Mouse (Mus musculus): ENCODE results near the gene Tbca. TPM values are rescaled to one million over a fixed set of nuclear protein-coding genes. Genes with fewer than 3 reads are reported as not detected.

Tbca gene
- total and polyA plus RNA-seq, 3 experiments, result 14.2 to 180 (median 35.0) TPM

DNA sequence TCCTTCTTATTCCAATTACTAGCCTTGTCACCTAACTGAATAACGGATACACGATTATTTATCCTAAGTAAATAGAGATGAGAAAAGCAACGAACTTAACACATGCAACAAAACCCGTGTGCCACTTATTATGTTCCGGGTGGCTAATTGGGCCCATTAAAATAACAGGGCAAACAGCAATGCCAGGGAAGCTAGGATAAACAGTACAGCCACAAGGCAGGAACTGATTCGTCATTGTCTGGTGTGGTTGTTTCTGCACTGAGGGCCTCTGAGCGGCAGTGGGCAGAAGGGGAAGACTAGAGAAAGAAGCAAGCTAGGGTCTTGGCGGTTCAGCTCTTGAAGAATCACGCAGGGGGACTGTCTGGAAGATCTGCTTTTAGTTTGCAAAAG lies 81.4 kb downstream of the Tbca start:
- Histone ChIP-seq H3K9me3 (replicated peaks) (no peaks in the 10 kb centered on the region), H3K4me1 (ENCODE audit: insufficient read depth, low read depth, low read length) (peaks cover 10% of the 10 kb centered on the region), H3K27me3 (ENCODE audit: insufficient read depth, low read length) (peaks cover 57% of the 10 kb centered on the region), H3K36me3 (replicated peaks) (no peaks in the 10 kb centered on the region), H3K4me3 (ENCODE audit: low read depth, low read length) (no peak overlapping the region)
- ATAC-seq (ENCODE audit: extremely low read depth, insufficient number of reproducible peaks, low FRiP score, poor library complexity, severe bottlenecking) (no peak), DNase-seq (ENCODE audit: low spot score) (no peak)
- TF ChIP-seq CTCF (IDR thresholded peaks at IDR 0.05; ENCODE audit: low read depth, low read length), result no peak
- no peak for TF ChIP-seq TAL1 (conservative IDR thresholded peaks at IDR 0.05; ENCODE audit: low read depth, low read length)
- no peak for TF ChIP-seq GATA2 (IDR thresholded peaks at IDR 0.05; ENCODE audit: borderline replicate concordance, low read depth, low read length)
- TF ChIP-seq POLR2AphosphoS5 (IDR thresholded peaks at IDR 0.05; ENCODE audit: insufficient replicate concordance, low read depth, low read length), result no peak
- no peak for TF ChIP-seq GATA1 (IDR thresholded peaks at IDR 0.05; ENCODE audit: borderline replicate concordance, low read length)

- ATAC-seq (ENCODE audit: extremely low read depth, insufficient number of reproducible peaks, low FRiP score, poor library complexity, severe bottlenecking), result no peak
- H3K27me3 ChIP-seq (ENCODE audit: insufficient read depth, low read length), result peaks cover 63% of the 10 kb centered on the region
- peaks cover 12% of the 10 kb centered on the region for H3K4me1 ChIP-seq (ENCODE audit: insufficient read depth, low read depth, low read length)
Observed at GRCm38 (mm10) chr13:94870461-94871186, 81.9 kb downstream of the Tbca start.

DNA sequence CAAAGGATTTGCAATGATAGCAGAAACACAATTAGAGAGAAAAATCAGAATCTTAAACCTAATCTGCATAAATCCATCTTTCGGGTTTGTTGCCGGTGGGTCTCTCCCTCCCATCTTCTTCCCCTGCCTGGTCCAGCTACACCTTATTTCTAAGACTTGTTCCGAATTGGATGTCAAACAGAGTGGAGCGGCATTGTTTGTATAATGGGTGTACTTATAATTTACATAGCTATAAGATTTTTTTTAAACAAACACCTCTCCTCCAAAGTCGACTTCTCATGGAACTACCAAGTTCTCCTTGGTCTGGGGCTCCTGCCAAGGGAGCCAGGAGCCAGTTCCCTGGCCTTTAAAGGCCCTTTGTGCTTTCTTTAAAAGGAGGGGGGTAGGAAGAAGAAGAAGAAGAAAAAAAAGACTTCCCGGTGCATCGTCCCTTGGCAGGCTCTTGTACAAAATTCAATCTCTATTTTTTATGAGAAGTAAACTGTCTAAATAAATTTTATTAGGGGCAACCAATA lies 83.2 kb downstream of the Tbca start:
- Histone ChIP-seq H3K4me1 (ENCODE audit: insufficient read depth, low read depth, low read length) (peaks cover 12% of the 10 kb centered on the region), H3K9me3 (replicated peaks) (no peaks in the 10 kb centered on the region), H3K4me3 (ENCODE audit: low read depth, low read length) (no peak overlapping the region), H3K36me3 (replicated peaks) (no peaks in the 10 kb centered on the region), H3K27me3 (ENCODE audit: insufficient read depth, low read length) (peaks cover 63% of the 10 kb centered on the region)
- DNase-seq (ENCODE audit: low spot score) (no peak), ATAC-seq (ENCODE audit: extremely low read depth, insufficient number of reproducible peaks, low FRiP score, poor library complexity, severe bottlenecking) (no peak)
- no peak for TF ChIP-seq POLR2AphosphoS5 (IDR thresholded peaks at IDR 0.05; ENCODE audit: insufficient replicate concordance, low read depth, low read length)
- no peak for TF ChIP-seq TAL1 (conservative IDR thresholded peaks at IDR 0.05; ENCODE audit: low read depth, low read length)
- no peak for TF ChIP-seq GATA1 (IDR thresholded peaks at IDR 0.05; ENCODE audit: borderline replicate concordance, low read length)
- no peak for TF ChIP-seq CTCF (IDR thresholded peaks at IDR 0.05; ENCODE audit: low read depth, low read length)
- no peak for TF ChIP-seq GATA2 (IDR thresholded peaks at IDR 0.05; ENCODE audit: borderline replicate concordance, low read depth, low read length)

More at GRCm38 (mm10) chr13:94870461-94871186, 81.9 kb downstream of the Tbca start:
- Histone ChIP-seq H3K9me3 (replicated peaks) (no peaks in the 10 kb centered on the region), H3K36me3 (replicated peaks) (no peaks in the 10 kb centered on the region), H3K4me3 (ENCODE audit: low read depth, low read length) (no peak overlapping the region)
- no peak for DNase-seq (ENCODE audit: low spot score)
- no peak for TF ChIP-seq GATA2 (IDR thresholded peaks at IDR 0.05; ENCODE audit: borderline replicate concordance, low read depth, low read length)
- no peak for TF ChIP-seq POLR2AphosphoS5 (IDR thresholded peaks at IDR 0.05; ENCODE audit: insufficient replicate concordance, low read depth, low read length)
- no peak for TF ChIP-seq GATA1 (IDR thresholded peaks at IDR 0.05; ENCODE audit: borderline replicate concordance, low read length)
- TF ChIP-seq CTCF (IDR thresholded peaks at IDR 0.05; ENCODE audit: low read depth, low read length), result no peak
- TF ChIP-seq TAL1 (conservative IDR thresholded peaks at IDR 0.05; ENCODE audit: low read depth, low read length), result no peak

- ATAC-seq (ENCODE audit: extremely low read depth, insufficient number of reproducible peaks, low FRiP score, poor library complexity, severe bottlenecking), result no peak
- Histone ChIP-seq H3K9me3 (replicated peaks) (0 out of 2 replicates have a peak, but pooled peaks cover 2% of the 10 kb centered on the region), H3K4me1 (ENCODE audit: insufficient read depth, low read depth, low read length) (peaks cover 12% of the 10 kb centered on the region), H3K27me3 (ENCODE audit: insufficient read depth, low read length) (peaks cover 68% of the 10 kb centered on the region), H3K4me3 (ENCODE audit: low read depth, low read length) (no peak overlapping the region), H3K36me3 (replicated peaks) (no peaks in the 10 kb centered on the region)
- TF ChIP-seq CTCF (IDR thresholded peaks at IDR 0.05; ENCODE audit: low read depth, low read length), result no peak
- TF ChIP-seq GATA2 (IDR thresholded peaks at IDR 0.05; ENCODE audit: borderline replicate concordance, low read depth, low read length), result no peak
- TF ChIP-seq GATA1 (IDR thresholded peaks at IDR 0.05; ENCODE audit: borderline replicate concordance, low read length), result no peak
- TF ChIP-seq TAL1 (conservative IDR thresholded peaks at IDR 0.05; ENCODE audit: low read depth, low read length), result no peak
- no peak for TF ChIP-seq POLR2AphosphoS5 (IDR thresholded peaks at IDR 0.05; ENCODE audit: insufficient replicate concordance, low read depth, low read length)
- no peak for DNase-seq (ENCODE audit: low spot score)
Observed at GRCm38 (mm10) chr13:94872439-94872838, 83.7 kb downstream of the Tbca start.

DNA sequence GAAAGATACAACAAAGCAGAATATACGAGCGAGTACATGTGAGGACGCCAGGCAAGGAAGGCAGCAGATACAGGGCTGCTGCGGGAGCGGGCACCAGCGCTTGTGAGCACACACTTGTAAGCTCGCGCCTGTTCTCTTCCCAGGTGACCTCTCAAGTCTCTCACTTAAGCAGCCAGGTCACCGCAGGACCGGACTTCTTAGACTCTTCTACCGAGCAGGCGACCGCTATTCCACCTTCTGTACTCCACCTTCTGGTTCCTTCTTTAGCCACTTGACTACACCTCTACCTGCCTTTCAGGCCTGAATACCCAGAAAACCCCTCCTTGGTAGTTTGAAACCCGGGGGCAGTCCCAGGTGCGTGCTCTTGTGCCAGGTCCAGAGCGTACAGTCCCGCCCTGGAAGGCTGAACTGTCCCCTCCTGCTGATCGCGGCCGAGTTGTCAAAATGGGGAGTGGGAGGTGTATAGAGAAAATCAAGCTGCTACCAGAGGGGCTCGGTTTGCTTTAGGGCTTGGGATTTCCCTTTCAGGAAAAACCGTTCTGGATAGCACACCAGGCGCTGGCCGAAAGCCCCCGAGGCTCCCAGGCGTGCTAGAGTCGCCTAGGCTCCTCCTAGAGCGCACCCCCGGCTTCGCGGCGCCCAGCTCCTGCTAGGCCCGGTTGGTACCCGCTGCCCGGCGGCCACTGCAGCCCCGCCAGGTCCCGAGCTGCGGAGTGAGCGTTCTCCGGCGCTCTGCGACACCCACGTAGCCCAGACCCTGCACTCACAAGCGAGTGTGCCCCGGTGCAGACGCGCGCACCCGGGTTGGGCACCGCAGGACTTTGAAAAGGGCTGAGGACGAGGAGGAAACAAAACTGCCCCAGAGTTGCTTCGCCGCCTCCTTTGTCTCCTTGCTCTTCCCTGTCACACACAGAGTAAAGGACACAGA lies 84.7 kb downstream of the Tbca start:
- DNase-seq (ENCODE audit: low spot score), result no peak

More for the DNA sequence above, 84.7 kb downstream of the Tbca start:
- peaks cover 64% of the 10 kb centered on the region for H3K27me3 ChIP-seq (ENCODE audit: insufficient read depth, low read length)
- H3K9me3 ChIP-seq (replicated peaks), result 0 out of 2 replicates have a peak, but pooled peaks cover 2% of the 10 kb centered on the region
- no peak for ATAC-seq (ENCODE audit: extremely low read depth, insufficient number of reproducible peaks, low FRiP score, poor library complexity, severe bottlenecking)
- no peaks in the 10 kb centered on the region for H3K36me3 ChIP-seq (replicated peaks)
- H3K4me3 ChIP-seq (ENCODE audit: low read depth, low read length), result no peak overlapping the region
- TF ChIP-seq CTCF (IDR thresholded peaks at IDR 0.05; ENCODE audit: low read depth, low read length) (no peak), GATA2 (IDR thresholded peaks at IDR 0.05; ENCODE audit: borderline replicate concordance, low read depth, low read length) (no peak), GATA1 (IDR thresholded peaks at IDR 0.05; ENCODE audit: borderline replicate concordance, low read length) (no peak), POLR2AphosphoS5 (IDR thresholded peaks at IDR 0.05; ENCODE audit: insufficient replicate concordance, low read depth, low read length) (no peak), TAL1 (conservative IDR thresholded peaks at IDR 0.05; ENCODE audit: low read depth, low read length) (no peak)
- H3K4me1 ChIP-seq (ENCODE audit: insufficient read depth, low read depth, low read length), result peaks cover 11% of the 10 kb centered on the region

Measured in G1E (cell line).